Mouse (Mus musculus): ENCODE data around the gene Sprr2e. TPM values are rescaled to one million over a fixed set of nuclear protein-coding genes. Genes with fewer than 3 reads are reported as not detected.

Sprr2e gene
- not detected for total RNA-seq (2021)
- long read RNA-seq, experiment 1, result 0 reads
- long read RNA-seq, experiment 2, result 0 reads

DNA sequence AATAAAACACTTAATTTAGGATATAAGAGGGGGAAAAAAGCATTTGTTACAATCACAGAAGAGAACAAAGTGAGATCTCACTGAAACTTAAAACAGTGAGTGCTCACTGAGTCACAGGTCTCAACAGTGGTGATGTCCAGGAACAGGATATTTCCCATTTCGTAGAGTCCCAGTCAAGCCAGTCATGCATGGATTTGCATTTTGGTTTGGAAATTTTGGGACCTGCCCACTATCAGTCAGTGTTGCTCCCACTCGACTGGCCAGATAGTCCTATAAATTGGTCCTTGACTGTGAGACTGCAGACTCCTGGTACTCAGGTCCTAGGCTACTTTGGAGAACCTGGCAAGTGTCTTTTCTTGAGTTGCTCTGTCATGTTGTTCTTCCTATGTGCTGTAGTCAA lies at the start of gene Sprr2e:
Gene Sprr2e (plus strand): TSS at position 301 of the 400 bp plus-strand sequence.
- DNase-seq (ENCODE audit: low spot score in 2 of 2), result no peak

- no peak for DNase-seq (ENCODE audit: low spot score in 2 of 2)
Observed at GRCm38 (mm10) chr3:92307406-92307805, 44.5 kb upstream of the Sprr2e start.

DNA sequence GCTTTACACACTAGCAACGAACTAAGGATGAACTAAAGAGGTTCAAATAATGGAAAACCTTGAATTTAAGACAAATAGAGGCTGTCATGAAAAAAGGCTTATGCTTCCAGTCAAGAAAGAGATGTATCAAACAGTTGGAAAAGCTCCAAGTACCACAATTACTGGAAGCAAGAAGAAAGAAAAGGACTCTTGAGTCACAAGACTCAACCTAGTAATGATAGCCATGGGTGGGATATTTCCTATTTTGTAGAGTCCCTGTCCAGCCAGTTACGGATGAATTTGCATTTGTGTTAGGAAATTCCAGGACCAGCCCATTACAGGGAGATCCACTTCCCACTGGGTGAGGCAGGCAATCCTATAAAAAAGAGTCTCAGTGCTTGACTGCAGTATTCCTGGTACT lies 35.6 kb upstream of the Sprr2e start, which contains the start of gene Sprr2b:
Gene Sprr2b (plus strand): TSS at position 301 of the 400 bp plus-strand sequence.
- no peak for DNase-seq (ENCODE audit: low spot score in 2 of 2)

DNA sequence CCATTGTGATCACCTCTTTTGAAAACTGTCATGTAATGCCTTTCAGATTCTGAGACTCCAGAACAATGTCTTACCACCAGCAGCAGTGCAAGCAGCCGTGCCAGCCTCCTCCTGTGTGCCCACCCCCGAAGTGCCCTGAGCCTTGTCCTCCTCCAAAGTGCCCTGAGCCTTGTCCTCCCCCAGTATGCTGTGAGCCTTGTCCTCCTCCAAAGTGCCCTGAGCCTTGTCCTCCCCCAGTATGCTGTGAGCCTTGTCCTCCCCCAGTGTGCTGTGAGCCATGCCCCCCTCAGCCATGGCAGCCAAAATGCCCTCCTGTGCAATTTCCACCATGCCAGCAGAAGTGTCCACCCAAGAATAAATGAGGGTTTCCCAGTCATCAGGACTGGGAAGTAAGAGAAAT lies 34.6 kb upstream of the Sprr2e start:
- DNase-seq (ENCODE audit: low spot score in 2 of 2), result no peak

- DNase-seq (ENCODE audit: low spot score in 2 of 2), result no peak
Observed at GRCm38 (mm10) chr3:92336278-92336677, 15.7 kb upstream of the Sprr2e start.

DNA sequence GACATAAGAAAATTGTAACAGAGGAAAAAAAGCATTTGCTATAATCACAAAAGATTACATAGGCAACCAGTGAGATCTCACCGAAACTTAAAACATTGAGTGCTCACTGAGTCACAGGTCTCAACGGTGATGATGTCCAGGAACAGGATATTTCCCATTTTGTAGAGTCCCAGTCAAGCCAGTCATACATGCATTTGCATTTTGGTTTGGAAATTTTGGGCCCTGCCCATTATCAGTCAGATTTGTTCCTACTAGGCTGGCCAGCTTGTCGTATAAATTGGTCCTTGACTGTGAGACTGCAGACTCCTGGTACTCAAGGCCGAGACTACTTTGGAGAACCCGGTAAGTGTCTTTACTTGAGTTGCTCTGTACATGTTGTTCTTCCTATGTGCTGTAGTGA lies 13.1 kb upstream of the Sprr2e start, which contains the start of gene Sprr2d:
Gene Sprr2d (plus strand): TSS at position 301 of the 400 bp plus-strand sequence.
- no peak for DNase-seq (ENCODE audit: low spot score in 2 of 2)

DNA sequence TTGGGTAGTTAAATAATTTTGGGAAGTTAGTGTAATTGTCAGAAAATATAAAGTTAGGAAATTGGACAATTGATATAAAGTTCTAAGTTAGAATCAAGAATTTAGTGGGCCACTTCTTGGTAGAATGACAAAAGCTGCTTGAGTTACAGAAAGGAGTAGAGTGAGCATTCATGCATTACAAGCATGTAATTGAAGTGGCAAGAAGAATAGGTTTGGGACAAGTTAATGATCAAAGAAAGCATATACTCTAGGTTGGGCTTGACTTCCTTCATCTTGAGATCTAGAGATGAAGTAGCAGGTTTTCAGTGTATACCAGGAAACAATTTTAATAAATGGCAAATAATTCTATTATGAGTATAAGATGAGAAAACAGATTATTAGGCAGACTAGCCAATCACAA lies 9.7 kb downstream of the Sprr2e start:
- no peak for DNase-seq (ENCODE audit: low spot score in 2 of 2)

- no peak for DNase-seq (ENCODE audit: low spot score in 2 of 2)
Observed at GRCm38 (mm10) chr3:92364887-92365286, 12.9 kb downstream of the Sprr2e start, which contains the start of gene Sprr2f. Sprr2f (plus strand) TSS chr3:92365187.

DNA sequence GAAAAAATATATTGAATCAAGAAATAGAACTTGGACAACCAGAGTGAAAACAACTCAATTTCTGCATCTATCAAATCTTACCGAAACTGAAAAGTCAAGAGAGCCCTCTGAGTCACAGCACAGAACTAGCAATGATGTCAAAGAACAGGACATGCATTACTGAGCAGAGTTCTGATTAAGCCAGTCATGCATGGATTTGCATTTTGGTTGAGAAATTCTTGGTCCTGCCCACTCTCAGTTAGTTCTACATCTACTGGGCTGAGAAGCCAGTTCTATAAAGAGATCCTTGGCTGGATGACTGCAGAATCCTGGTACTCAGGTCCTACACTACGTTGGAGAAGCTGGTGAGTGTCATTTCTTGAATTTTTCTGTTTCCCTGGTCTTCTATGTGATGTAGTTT lies 21.7 kb downstream of the Sprr2e start:
- no peak for DNase-seq (ENCODE audit: low spot score in 2 of 2)

GRCm38 (mm10) chr3:92385385-92385784 lies 33.4 kb downstream of the Sprr2e start, which contains the start of gene Sprr2h:
Sprr2h (plus strand) TSS chr3:92385685.
- no peak for DNase-seq (ENCODE audit: low spot score in 2 of 2)

- DNase-seq (ENCODE audit: low spot score in 2 of 2), result no peak
Observed at GRCm38 (mm10) chr3:92394301-92394700, 42.4 kb downstream of the Sprr2e start.

Other genes starting within 250 kb of the Sprr2e start
- not detected for gene Prr9, start 228.2 kb upstream of the Sprr2e start, total RNA-seq (2021)
- gene Lelp1, start 209.4 kb upstream of the Sprr2e start, total RNA-seq (2021), result not detected
- not detected for gene Sprr2a1, start 136.3 kb upstream of the Sprr2e start, total RNA-seq (2021)
- not detected for gene Sprr2a2, start 136.2 kb upstream of the Sprr2e start, total RNA-seq (2021)
- not detected for gene Sprr2a3, start 66.7 kb upstream of the Sprr2e start, total RNA-seq (2021)
- not detected for gene Sprr2b, start 35.5 kb upstream of the Sprr2e start, total RNA-seq (2021)
- gene Sprr2d, start 13.0 kb upstream of the Sprr2e start, total RNA-seq (2021), result not detected
- not detected for gene Sprr2f, start 13.0 kb downstream of the Sprr2e start, total RNA-seq (2021)
- not detected for gene Sprr2h, start 33.5 kb downstream of the Sprr2e start, total RNA-seq (2021)
- not detected for gene Sprr2i, start 55.8 kb downstream of the Sprr2e start, total RNA-seq (2021)
- not detected for gene Sprr2j-ps, start 65.9 kb downstream of the Sprr2e start, total RNA-seq (2021)
- 1 to 10 TPM; 4.1 to 4.8 TPM for gene Gm9774, start 77.3 kb downstream of the Sprr2e start, total RNA-seq (2021)
- not detected for gene Sprr2k, start 80.4 kb downstream of the Sprr2e start, total RNA-seq (2021)
- not detected for gene Sprr1b, start 86.6 kb downstream of the Sprr2e start, total RNA-seq (2021)
- gene Sprr3, start 106.6 kb downstream of the Sprr2e start, total RNA-seq (2021), result not detected
- gene Sprr1a, start 133.8 kb downstream of the Sprr2e start, total RNA-seq (2021), result not detected
- not detected for gene Sprr4, start 148.3 kb downstream of the Sprr2e start, total RNA-seq (2021)
- not detected for gene 2310046K23Rik, start 182.4 kb downstream of the Sprr2e start, total RNA-seq (2021)
- gene Ivl, start 221.6 kb downstream of the Sprr2e start, total RNA-seq (2021), result not detected
- gene Smcp, start 236.9 kb downstream of the Sprr2e start, total RNA-seq (2021), result not detected